Mouse (Mus musculus): ENCODE data around the gene Tapt1.
A peak's percentile ranks its signal among the peaks of the same experiment; 100 is the strongest.
"Not testable (repeated sequence)": the region's sequence is repeated elsewhere in the genome, so short reads cannot be mapped to it uniquely, and the experiment has no call there.

Tapt1 gene

GRCm38 (mm10) chr5:44196167-44196566 is 30.3 kb downstream of the Tapt1 start:
- DNase-seq, result no peak

GRCm38 (mm10) chr5:44187370-44187769 is 39.1 kb downstream of the Tapt1 start:
- DNase-seq, result no peak

DNA sequence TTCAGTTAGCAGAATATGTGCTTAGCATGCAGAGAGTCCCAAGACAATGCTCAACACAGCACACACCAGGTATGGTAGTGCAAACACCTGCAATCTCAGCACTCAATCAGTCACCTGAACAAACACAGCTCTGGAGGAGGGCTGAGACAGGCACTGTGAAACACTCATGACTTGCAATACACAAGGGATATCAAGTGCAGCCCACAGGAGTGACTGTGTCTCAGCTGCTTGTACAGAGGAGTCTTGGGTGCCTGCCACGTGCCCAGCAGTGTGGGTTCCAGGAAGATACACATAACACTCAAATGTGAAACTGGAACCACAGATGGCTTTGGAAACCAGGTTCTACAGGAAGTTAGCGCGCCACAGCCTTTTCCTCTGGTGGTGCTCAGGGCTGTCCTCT is 44.8 kb downstream of the Tapt1 start:
- DNase-seq, result no peak

- DNase-seq, result no peak
Observed at GRCm38 (mm10) chr5:44180450-44180849, 46.0 kb downstream of the Tapt1 start.

- no peak for DNase-seq
Observed at GRCm38 (mm10) chr5:44174046-44174445, 52.4 kb downstream of the Tapt1 start.

DNA sequence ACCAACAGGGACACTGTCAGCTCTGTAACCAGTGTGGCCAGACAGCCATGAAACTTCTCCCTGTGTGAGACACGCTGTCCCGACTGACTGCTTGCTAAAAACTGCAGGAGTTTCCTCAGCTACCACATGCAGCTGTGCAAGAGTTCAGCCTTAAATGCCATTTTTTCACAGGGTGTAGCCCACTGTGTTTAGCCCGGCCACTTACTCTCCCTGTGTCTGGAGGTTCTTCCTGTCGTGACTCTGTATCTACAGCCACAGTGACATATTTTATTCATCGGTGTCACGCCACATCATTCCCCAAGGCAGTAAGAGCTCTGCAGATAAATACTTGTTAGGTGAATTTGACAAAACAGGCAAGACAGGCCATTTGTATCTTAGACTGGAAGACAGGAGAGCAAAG is 59.6 kb downstream of the Tapt1 start:
- DNase-seq, result no peak

DNA sequence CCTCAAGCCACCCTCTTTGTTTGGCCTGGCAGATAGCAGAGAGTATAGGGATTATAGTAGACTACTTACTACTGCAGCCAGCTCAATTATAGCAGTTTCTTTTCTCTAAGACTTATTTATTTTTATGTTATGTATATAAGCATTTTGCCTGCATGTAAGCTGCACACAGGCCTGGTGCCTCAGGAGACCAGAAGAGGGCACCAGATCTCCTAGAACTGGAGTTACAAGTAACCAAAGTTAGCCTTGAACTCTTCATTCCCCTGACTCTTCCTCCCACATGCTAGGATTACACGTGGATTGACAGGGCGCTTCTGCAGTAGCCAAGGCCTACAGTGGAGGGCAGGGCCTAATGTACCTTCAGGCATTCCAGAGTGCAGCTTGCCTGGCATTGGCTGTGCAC is 60.6 kb downstream of the Tapt1 start:
- peak in 1 of 2 experiments; percentile 22 for DNase-seq

DNA sequence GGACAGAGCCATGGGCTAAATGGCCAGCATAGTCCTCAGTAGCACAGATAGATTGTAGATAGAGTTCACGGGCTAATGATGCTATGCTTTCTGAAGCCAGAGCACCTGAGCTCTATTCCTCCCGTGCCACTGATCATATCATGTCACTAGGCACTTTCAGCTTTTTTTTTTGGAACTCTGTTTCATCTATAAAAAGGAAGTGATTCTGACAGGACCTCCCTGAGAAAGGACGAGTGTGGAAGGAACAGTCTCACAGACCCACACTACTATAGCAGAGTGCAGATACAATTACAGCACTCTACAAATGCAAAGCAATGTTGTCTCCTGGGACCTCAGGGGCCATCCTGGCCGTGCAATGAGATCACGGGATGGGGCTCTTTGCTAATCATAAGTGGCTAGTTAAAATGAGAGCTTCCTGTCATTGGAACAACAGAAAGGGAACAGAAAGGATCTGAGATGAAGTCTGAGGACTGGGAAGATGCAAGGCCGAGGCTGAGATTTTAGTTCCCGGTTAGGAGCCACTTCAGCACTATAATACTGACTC is 62.1 kb downstream of the Tapt1 start:
- DNase-seq, result no peak

- DNase-seq, result no peak
Observed at GRCm38 (mm10) chr5:44163318-44163717, 63.1 kb downstream of the Tapt1 start.

DNA sequence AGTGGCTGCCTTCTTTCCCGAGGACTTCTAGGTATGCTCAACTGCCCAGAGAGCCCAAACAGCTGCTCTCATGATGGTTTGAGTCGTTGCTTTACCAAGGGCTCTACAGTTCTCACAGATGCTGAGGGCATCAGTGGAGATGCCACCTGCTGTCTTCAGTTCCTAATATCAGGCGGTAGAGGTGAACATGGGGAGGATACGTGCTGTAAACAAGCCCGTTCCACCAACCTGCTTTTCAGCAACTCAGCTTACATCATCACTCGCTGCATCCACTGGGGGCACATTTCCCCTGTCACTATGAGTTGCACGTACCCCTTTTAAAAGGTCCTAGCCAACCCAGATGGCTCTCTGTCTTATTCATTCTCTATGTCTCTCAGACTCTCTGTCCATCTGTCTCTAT is 63.6 kb downstream of the Tapt1 start:
- DNase-seq, result no peak

DNA sequence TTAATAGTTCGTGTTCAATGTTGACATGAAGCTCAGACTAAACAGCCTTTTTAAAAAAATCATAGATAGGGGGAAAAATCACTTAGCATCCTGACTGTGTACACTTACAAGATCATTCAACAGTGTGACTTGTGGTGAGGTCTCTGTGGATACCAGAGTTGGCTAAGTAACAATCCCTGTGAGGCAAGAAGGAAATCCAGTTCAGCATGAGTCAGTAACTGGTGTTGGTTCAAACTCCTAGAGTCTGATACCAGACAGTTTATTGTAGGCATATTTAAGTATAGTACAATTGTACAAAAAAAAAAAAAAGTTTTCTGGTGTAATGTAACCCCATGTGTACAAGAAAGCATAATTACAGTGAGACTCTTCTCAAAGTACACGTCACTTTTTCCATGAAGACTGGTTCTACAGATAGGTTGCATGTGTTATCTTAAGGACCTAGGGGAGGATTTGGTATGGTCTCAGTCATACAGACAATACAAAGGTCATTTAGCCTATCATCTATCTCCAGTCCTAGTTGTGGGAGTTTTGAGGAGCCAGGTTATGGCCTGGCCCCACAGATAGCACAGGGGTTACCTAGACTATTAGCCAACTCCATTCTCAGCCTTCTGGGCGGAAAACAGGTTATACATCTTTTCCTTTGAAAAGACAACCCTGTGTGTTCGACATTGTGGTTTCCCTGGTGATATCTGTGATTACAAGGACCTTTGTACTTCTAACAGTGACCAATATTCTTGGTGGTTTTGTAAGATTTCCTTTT is 66.6 kb downstream of the Tapt1 start:
- DNase-seq, result no peak

DNA sequence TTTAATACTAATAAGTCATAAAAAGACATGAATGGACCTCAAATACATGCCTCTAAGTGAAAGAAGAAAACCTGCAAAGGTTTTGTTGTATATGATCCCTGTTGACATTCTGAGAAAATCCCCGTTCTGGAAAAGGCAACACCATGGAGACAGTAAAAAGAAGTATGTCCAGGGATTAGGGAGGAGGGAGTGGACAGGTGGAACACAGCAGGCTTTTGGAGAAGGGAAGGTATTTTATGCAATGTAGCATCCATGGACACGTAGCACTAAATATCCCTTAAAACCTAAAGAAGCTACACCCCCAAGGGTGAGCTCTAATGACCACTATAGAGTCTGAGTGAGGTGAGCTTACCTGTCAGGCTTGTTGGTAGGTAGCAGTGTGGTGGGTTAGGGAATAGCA is 67.2 kb downstream of the Tapt1 start:
- DNase-seq, result no peak

- DNase-seq, result no peak
Observed at GRCm38 (mm10) chr5:44158458-44158857, 68.0 kb downstream of the Tapt1 start.

DNA sequence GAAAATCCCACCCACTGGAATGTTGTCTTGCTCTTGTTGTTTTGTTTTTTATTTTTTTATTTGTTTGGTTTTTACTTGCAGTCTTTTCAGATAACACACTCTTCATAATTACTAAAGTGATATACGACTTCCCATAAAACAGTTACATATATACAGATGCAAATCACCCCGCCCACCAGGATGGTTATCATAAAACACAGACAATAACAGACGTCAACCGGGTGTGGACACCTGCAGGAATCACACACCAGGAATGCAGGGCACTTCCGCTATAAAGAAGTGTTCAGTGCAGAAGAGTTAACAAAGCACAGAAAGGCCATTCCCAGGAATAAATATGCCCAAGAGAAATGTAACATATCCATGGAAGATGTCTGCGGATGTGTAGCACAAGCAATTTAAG is 68.7 kb downstream of the Tapt1 start:
- DNase-seq, result no peak

- DNase-seq, result no peak
Observed at GRCm38 (mm10) chr5:44153050-44153449, 73.4 kb downstream of the Tapt1 start.

- no peak for DNase-seq
Observed at GRCm38 (mm10) chr5:44151327-44152051, 74.9 kb downstream of the Tapt1 start.

GRCm38 (mm10) chr5:44147732-44148131 is 78.7 kb downstream of the Tapt1 start:
- no peak for DNase-seq

DNA sequence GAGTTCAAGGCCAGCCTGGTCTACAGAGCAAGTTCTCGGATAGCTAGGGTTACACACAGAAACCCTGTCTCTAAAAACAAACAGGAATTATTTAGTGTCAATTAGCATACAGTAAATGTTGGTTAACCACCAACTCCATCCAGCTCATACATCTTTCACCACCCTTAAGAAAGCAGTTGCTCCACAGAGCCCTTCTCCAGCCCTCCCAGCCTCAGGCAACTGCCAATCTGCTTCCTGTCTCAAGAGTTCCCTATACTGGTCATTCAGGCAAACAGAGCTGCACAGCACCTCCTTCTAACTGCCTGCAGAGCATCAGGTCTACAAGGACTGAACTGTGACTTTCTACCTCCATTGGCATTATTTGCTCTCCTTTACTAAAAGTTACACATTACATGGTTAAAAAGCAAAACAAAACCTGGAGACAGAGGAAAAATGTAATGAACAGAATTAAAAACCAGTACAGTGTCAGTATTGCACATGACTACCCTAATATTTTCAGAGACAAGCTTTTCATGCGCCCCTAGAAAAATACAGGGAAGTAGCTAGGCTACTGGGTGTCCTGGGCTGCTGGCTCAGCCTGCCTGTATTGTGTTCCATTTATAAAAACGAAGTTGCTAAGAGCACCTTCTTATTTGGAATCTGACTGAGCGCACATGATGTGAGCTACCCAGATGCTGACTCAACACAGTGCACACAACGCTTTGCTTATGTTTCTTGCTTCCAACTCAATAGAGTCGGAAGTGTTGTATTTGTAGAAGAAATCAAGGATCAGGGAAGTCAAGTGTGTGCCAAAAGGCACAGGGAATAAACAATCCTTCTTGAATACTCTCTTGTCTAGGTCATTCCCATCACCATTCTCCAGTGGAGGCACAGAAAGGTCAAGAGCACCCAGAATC is 79.7 kb downstream of the Tapt1 start:
- DNase-seq, result no peak

- no peak for DNase-seq
Observed at GRCm38 (mm10) chr5:44143467-44144235, 82.8 kb downstream of the Tapt1 start.

DNA sequence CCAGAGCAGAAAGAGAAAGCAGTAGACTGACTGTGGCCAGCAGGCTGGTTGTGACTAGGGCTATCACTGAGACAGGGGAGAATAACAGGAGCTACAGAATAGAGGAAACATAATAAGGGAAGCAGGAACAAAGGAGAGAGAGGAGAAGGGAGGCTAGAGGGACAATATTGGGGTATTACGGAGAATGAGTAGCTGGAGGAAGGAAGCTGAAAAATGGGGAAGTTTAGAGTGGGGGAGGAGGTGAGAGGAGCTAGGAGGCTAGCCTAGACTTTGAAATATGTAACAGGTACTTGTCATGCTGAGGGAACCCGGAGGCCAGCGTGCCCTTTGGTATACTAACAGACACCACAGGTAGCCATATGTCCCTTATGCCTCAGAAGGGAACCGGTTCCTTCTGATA is 98.9 kb downstream of the Tapt1 start:
- DNase-seq, result no peak

GRCm38 (mm10) chr5:44126574-44126973 is 99.9 kb downstream of the Tapt1 start:
- DNase-seq, result not testable (repeated sequence)
